Mouse (Mus musculus) frontal cortex, adult (tissue): ENCODE data around the gene Gm42906.

Experiments used
- ATAC-seq: cut with Nextera tagmentation; 2 replicates; pipeline ENCODE4 v1.9.2; 2017; ENCODE audit warnings: mild to moderate bottlenecking, moderate library complexity, mixed read lengths; ENCODE audit not compliant: low TSS enrichment

Gene Gm42906

GRCm38 (mm10) chr5:151110461-151110908, 317.5 kb downstream of the Gm42906 start:
- ATAC-seq = peak; percentile 81

DNA sequence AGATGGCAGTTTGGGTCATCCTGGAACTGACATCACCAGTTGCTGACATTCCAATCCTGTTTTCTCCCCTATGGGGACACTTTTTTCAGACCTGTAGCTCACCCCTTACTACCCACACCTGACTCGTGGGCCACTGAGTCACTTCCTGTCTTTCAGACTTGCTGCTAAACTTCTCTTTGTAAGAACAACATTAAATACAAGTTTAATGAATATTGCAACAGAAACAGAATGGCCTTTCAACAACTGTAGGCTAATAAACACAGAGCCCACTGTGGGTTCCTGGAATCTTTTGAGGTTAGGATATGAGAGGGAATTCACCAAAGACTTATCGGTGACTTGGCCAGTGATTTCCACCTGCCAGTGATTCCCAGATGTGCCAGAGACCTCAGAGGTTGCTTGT, 318.1 kb downstream of the Gm42906 start:
- no peak for ATAC-seq

DNA sequence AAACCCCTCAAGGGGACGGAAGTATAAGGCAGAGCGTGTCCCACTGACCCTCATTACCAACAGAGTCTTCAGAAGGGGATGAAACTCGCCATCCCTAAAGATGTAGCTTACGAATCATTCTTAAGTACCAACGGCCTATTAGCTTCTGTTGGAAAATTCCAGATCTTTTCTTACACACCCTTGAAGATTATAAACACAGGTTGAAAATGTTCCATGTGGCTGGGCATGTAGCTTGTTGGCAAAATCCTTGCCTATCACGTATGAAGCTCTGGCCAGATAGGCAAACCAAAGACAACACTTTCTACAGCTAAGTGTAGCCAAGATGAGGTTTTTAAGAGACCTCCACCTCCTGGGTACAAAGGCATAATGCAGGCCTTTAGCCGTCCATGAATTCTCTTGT, 319.0 kb downstream of the Gm42906 start:
- ATAC-seq = no peak

DNA sequence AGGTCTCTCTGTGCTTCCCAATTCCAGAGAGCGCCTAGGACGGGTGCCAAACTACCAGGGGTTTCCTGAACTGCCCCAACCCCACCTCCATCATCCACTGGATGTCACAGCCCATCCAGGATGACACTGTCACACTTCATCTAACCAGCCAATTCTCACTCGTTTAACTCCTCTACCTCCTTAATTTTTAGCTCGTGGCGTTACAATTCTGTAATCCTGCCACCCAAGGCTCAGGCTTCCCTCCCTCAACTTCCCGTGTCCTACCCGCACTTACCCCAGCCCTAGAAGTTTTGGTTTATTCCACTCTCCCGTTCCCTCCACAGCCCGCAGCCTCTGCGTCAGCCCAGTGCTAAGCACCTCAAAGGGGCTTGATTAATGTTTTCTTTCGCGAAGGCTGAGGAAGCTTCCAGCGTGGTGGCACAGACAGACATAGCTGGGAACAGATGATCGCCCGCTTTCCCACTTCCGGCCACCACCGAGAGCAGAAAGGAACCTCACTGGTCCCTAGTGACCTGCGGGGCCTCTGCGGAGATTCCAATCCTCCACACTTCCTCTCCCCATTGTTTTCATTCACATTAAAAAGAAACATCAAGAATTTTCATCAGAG, 319.6 kb downstream of the Gm42906 start:
- no peak for ATAC-seq

DNA sequence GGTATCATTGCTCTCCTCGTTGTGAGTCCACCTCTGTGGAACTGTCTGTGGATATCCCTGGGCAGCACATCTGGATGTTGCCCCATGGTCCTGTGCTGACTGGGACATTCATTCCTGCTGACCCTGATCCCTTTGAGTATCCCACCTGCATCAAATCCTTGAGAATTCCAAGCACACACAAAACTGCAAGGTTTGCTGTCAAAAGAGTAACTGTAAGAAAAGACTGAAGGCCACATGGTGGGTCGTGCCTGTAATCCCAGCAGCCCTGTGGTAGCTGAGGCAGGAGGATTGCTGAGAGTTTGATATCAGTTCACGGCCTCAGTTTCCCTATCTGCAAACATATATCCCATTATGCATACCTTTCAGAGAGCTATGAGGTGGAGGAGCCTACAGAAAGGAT, 321.1 kb downstream of the Gm42906 start:
- no peak for ATAC-seq

DNA sequence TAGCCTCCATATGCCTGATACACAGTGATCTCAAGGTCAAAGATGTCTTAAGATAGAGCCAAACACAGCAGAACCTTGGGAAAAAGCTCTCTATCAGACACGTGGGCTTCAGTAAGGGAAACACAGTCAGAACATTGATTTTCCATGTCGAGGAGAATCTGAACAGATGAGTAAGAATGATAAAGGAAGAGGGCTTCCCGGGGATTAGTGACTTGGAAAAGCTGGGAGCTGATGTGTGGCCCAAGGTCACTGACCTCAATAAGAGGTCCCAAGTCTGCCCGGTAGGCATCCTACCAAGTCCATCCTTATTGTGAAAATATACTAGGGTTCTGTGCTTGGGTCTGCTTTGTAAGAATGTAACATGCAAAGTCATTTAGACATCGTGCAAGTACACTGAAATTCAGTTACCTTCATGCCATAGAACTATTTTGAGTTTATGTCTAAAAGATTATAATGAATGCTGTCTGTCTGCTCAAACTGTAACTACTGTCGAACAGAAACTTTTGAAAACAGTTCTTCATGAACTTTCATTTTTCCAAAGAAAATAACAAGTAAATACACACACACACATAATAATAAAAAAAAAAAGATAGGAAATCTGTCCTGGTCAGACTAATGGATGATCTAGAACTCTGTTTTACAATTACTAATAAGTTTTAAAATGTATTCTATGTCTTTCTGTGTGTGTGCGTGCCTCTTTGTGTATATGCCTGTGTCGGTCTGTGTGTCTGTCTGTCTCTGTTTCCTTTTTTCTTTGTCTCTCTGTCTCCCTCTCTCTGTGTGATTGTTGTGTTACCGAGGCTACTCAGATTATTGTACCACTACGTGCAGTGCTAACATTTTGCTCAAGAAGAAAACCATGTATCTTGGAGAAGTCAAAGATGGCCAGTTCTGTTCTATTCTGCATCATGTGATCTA, 322.6 kb downstream of the Gm42906 start:
- no peak for ATAC-seq

- peak; percentile 64; the same call in 1 of the 2 replicates for ATAC-seq
Measured at GRCm38 (mm10) chr5:151104354-151105053, 323.5 kb downstream of the Gm42906 start.

- no peak for ATAC-seq
Measured at GRCm38 (mm10) chr5:151103284-151103683, 324.7 kb downstream of the Gm42906 start.

DNA sequence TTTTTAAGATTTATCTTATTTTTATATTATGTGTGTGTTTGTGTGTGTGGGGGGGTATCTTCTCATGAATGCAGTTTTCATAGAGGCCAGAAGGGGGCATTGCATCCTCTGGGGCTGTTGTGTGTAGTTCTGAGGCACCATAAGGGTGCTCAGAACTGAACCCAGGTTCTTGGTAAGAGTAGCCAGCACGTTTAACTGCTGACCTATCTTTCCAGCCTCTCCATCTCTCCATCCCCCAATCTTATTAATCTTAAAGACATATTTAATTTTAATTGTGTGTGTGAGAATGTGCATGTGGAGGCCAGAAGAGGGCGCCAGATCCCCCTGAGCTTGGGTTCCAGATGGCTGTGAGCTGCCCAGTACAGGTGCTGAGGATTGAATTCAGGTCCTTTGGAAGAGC, 325.7 kb downstream of the Gm42906 start:
- ATAC-seq = no peak

DNA sequence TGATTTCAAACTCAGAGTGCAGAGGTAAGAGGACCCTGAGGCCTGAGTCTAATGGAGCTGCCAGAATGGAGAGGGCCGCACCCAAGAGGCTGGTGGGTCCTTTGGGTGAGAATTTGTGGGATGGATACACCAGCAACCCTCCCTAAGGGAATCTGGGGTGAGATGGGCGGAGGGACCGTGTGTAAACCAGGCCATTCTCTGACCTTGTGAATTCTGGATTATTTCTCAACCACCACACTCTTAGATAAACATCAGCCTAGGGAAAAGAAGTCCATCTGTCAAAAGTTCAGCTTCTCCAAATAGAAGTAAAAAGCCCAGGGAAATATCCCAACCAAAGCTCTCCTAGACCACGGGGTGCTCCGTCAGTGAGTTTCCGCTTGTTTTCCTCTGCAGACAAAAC, 332.0 kb downstream of the Gm42906 start:
- no peak for ATAC-seq

DNA sequence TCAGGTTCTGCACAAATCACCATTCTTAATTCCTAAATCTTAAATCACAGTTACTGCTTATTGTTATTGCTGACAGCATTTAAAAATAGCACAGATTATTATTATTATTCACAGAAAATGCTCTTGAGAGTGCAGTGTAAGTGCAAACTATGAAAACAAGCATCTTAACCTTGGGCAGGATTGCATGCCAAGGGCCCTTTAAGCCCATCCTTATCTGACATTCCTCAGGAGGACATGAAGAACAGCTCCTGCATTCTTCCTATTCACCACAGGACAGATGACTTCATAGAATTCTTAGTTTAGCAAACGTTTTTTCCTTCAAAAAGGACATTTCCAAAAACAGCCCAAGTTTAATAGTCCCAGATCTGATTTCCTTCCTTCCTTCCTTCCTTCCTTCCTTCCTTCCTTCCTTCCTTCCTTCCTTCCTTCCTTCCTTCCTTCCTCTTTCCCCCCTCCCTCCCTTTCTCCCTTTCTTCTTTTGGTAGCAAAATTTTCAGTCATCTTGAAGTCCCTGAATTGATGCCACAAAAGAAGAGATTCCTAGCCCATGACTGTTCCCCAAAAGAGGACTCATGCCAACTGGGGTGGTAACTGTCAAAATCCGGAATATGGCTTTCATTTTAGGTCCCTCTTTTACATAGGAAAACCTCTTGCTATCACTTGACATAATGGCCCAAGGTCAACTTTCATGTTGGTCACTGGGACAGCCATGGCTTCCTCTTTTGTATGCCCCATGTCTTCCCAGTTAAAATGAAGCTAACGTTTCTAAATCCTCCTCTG, 334.9 kb downstream of the Gm42906 start:
- ATAC-seq = no peak

- ATAC-seq = no peak
Measured at GRCm38 (mm10) chr5:151090996-151091395, 337.0 kb downstream of the Gm42906 start.

DNA sequence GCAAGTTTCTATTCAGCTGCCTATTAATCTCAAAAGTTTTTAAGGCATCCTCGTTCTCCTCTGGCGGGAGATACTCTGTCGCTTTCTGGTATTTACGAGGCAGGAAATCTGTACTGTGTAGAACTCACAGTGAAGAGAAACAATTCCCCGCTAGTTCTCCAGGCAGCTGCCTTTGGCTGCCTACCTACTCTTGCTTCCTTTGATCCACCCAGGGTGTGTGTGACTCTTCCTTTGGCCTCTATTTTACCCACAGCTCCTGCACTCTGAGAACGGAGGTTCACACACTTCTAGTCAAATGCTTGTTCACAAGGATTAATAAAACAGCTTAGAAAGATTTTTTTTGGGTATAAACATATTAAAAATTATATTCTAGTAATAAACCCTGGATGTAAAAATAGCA, 338.8 kb downstream of the Gm42906 start:
- no peak for ATAC-seq

- ATAC-seq = no peak
Measured at GRCm38 (mm10) chr5:151086425-151087202, 341.3 kb downstream of the Gm42906 start.

GRCm38 (mm10) chr5:151085749-151086148, 342.2 kb downstream of the Gm42906 start:
- no peak for ATAC-seq

DNA sequence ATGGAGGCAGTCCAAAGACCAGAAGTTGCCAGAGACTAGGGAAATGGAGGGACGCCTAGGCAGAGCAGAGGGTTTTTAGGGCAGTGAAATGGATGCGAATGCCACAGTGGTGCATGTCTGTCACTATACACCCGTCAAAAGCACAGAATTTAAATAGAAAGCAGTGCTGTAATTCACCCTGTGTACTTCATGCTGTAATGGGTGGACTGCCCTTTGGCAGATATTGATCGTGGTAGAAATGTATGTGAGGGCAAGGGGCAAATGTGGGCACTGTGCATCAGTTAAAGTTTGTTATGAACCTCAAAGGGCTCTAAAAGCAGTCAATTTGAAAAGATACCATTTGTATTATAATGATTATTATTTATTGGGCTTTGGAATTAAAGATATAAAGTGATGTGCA, 347.7 kb downstream of the Gm42906 start:
- ATAC-seq = no peak

GRCm38 (mm10) chr5:151077953-151078352, 350.0 kb downstream of the Gm42906 start:
- no peak for ATAC-seq

- no peak for ATAC-seq
Measured at GRCm38 (mm10) chr5:151076917-151077316, 351.0 kb downstream of the Gm42906 start.

GRCm38 (mm10) chr5:151074282-151074681, 353.7 kb downstream of the Gm42906 start:
- ATAC-seq = peak; percentile 58; the same call in 1 of the 2 replicates

DNA sequence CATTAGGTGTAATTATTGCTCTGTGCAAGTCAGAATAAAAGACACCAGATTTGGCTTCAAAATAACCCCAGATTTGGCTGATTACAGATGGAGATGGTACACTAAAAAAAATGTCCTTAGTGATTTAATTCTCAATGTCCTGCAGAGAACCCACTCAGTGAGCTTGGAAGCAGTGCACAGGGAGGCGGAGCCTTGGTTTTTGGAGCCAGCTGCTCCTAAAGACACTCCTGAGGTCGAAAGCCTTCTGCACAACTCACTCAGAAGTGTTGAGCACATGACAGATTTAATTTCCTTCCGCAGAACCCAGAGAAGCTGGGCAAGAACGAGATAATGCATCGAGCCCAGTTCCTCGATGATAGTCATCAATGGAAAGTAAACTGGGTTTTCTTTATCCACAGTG, 356.5 kb downstream of the Gm42906 start:
- ATAC-seq = no peak

DNA sequence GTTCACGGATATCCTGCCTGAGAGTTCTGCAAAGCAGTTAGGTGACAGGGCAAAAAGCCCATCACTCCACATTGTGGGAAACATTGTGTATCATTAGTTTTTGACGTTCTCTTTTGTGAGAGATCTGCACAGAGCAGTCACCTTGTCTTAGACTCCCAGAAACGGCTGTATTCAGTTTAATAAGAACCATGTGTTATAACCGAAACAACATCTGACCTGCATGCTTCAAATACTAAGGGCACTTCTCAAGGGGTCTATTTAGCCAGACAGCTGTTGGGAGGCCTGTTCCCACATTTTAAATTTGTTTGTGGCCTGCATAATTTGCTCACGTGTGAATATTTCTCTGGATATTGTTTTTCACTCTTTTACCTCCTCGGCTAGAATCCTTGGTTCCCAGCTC, 357.1 kb downstream of the Gm42906 start:
- ATAC-seq = no peak
